Mouse (Mus musculus) brown adipose tissue, adult 24 weeks (tissue): ENCODE measurements at regions not wholly inside any gene's neighbourhood (a gene's known extent, or its start where the extent isn't known, plus 50 kb on each side); places are given as distances from the start of the nearest gene placed in this dataset.
"Not testable (repeated sequence)": the region's sequence is repeated elsewhere in the genome, so short reads cannot be mapped to it uniquely, and the experiment has no call there.

Experiments
- H3K27ac ChIP-seq: fragments of 200-500 bp; replicated peaks from 2 replicates; pipeline ENCODE4 v1.5.1; 2012; ENCODE audit warnings: low read depth, mild to moderate bottlenecking, low read length
- H3K4me1 ChIP-seq: fragments of 200-500 bp; 2 replicates; pipeline ENCODE4 v1.6.1; 2012; ENCODE audit warnings: low read length, mixed read lengths; ENCODE audit not compliant: control insufficient read depth, insufficient read depth, insufficient read length
- H3K4me3 ChIP-seq: fragments of 200-500 bp; 2 replicates; pipeline ENCODE4 v1.5.1; 2012; ENCODE audit warnings: low read depth, mild to moderate bottlenecking, low read length, moderate library complexity; ENCODE audit not compliant: insufficient read depth

DNA sequence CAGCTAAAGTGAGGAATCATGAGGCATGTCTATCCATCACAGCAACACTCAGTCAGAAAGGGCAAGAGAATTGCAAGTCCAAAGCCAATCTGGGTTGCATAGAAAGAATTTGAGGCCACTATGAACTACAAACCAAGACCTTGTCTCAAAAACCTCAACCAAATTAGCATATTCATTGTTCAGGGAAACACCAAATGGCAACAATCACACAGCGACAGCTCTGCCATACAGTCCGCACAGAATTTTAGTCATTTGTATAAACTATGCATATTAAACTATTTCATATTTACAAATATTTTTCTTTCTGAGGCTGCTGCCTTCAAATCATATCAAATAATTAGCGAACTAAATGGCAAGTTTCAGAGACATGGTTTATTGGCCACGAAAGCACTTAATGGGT is 709.6 kb downstream of the Efna5 start:
- Histone ChIP-seq H3K27ac (no peak overlapping the region), H3K4me3 (no peak overlapping the region), H3K4me1 (no peaks in the 10 kb centered on the region)

- H3K4me3 ChIP-seq: no peak overlapping the region
- no peak overlapping the region for H3K27ac ChIP-seq
These were observed 719.7 kb downstream of the Efna5 start for GRCm38 (mm10) chr17:62161457-62161856.

GRCm38 (mm10) chr17:62160301-62160700 is 720.8 kb downstream of the Efna5 start:
- H3K27ac ChIP-seq: no peak overlapping the region
- H3K4me3 ChIP-seq: no peak overlapping the region
- no peaks in the 10 kb centered on the region for H3K4me1 ChIP-seq

More at GRCm38 (mm10) chr17:62161457-62161856, 719.7 kb downstream of the Efna5 start:
- no peaks in the 10 kb centered on the region for H3K4me1 ChIP-seq

DNA sequence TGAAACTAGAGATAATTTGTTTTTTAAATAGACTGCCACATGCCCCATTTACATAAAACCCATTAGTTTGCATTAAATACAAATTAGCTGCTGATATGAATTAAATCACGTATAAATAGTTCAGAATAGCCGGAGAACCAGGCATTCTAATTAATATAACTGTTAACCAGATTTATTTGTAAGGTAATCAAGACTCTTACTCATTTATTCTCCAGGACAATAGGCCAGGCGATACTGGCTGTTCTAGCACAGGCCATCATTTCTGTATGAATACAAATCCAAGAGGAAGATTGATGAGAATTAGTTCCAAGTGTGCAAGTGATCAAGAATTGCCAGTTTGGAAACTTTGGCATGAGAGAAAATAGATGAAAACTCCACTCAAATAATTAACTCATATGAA is 746.1 kb downstream of the Efna5 start:
- Histone ChIP-seq H3K4me3 (no peak overlapping the region), H3K27ac (no peak overlapping the region), H3K4me1 (no peaks in the 10 kb centered on the region)

DNA sequence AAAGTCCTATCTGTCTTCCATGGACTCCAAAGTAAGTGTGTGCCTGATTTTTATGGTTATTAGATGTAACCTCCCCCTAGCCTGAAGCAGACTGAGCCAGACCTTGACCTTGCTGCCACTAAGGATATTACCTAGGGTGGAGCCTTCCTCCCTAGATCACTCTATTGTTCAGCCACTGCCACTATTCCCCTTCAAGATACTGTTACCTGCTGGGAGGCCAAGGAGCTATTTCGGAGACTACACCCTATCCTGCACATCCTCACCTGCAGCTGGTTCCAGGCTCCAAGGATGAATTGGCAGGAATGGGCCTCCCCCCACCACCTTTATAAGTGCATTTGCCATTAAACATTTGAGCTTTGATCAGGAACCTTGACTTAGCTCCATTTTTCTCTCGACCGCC is 769.4 kb downstream of the Efna5 start:
- not testable (repeated sequence) for H3K27ac ChIP-seq, H3K4me3 ChIP-seq, H3K4me1 ChIP-seq

GRCm38 (mm10) chr17:62109052-62109451 is 772.1 kb downstream of the Efna5 start:
- Histone ChIP-seq H3K27ac (no peak overlapping the region), H3K4me3 (no peak overlapping the region), H3K4me1 (no peaks in the 10 kb centered on the region)

- Histone ChIP-seq H3K27ac (no peak overlapping the region), H3K4me3 (no peak overlapping the region), H3K4me1 (no peaks in the 10 kb centered on the region)
These were observed 797.8 kb downstream of the Efna5 start for GRCm38 (mm10) chr17:62083281-62083680.

GRCm38 (mm10) chr17:62077604-62078003 is 803.5 kb downstream of the Efna5 start:
- Histone ChIP-seq H3K4me3 (no peak overlapping the region), H3K4me1 (no peaks in the 10 kb centered on the region), H3K27ac (no peak overlapping the region)

GRCm38 (mm10) chr17:62064939-62065338 is 816.2 kb downstream of the Efna5 start:
- Histone ChIP-seq H3K27ac (no peak overlapping the region), H3K4me3 (no peak overlapping the region), H3K4me1 (no peaks in the 10 kb centered on the region)

GRCm38 (mm10) chr17:62058016-62058415 is 823.1 kb downstream of the Efna5 start:
- no peaks in the 10 kb centered on the region for H3K4me1 ChIP-seq
- H3K4me3 ChIP-seq: no peak overlapping the region
- no peak overlapping the region for H3K27ac ChIP-seq

DNA sequence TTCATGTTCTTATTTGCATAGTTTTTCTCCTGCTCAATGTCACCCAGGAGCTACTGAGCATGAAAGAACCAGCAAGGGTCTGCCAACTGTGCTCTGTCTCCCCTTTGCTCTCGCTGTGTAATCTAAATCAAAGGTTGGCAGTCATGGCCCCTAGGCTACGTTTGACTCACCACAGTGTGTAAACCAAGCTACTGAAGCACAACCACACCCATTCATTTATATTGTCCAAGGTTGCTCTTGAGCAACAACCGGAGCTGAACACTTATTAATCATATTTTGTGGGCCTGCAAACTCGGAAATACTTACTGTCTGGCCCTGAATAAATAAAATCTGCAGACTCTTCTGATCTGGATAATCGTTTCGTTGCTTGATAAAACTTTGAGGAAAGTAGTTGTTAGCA is 826.3 kb downstream of the Efna5 start:
- Histone ChIP-seq H3K4me3 (no peak overlapping the region), H3K27ac (no peak overlapping the region), H3K4me1 (no peaks in the 10 kb centered on the region)

DNA sequence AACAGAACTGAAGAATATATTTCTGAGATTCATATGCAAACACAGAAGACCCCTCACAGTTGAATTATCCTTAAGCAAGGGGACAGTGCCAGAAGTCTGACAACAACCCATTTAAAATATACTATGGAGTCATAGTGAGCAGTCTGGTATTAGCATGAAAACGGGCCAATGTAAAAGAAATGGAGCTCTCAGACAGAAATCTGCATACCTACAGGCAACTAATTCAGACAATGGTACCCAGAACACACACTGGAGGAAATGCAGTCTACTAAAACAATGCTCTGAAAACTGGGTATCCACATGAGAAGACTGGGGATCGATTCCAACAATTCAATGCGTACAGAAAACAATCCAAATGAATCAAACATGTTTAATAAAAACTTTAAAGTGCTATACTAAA is 832.1 kb downstream of the Efna5 start:
- Histone ChIP-seq H3K4me3 (no peak overlapping the region), H3K4me1 (no peaks in the 10 kb centered on the region), H3K27ac (no peak overlapping the region)

GRCm38 (mm10) chr17:62030614-62031013 is 850.5 kb downstream of the Efna5 start:
- Histone ChIP-seq H3K27ac (no peak overlapping the region), H3K4me3 (no peak overlapping the region), H3K4me1 (no peaks in the 10 kb centered on the region)
